7 mouse cellular contexts compared by ENCODE assay signal in genomic region chr14:103720637-103721355, GRCm38 (mm10).
A peak's percentile ranks its signal among the peaks of the same experiment; 100 is the strongest.
DNase-seq lines count a peak whose midpoint lies in the region; ATAC-seq and TF ChIP-seq lines count a peak whose summit lies in the region.

No protein-coding gene starts in this region.

- H3K9ac ChIP-seq in lung, postnatal 0 days (replicated peaks; ENCODE audit: low read depth), result no peak overlapping the region

- WGBS in lung, postnatal 0 days, result 53% methylated on average over 13 of the region's 13 CpGs

- no peaks in the 10 kb centered on the region for H3K9me3 ChIP-seq in E14TG2a.4 (ENCODE audit: low read length)
- H3K9me3 ChIP-seq in lung, postnatal 0 days (ENCODE audit: low read length), result no peaks in the 10 kb centered on the region

- no peaks in the 10 kb centered on the region; the same call in 1 of the 2 replicates for H3K4me1 ChIP-seq in E14TG2a.4 (replicated peaks; ENCODE audit: low read depth, low read length)
- H3K4me1 ChIP-seq in lung, postnatal 0 days (ENCODE audit: insufficient read depth, low read depth, low read length), result no peaks in the 10 kb centered on the region

- no peaks in the 10 kb centered on the region for H3K36me3 ChIP-seq in E14TG2a.4 (ENCODE audit: insufficient read depth, low read length)
- H3K36me3 ChIP-seq in lung, postnatal 0 days (ENCODE audit: insufficient read depth, low read length), result no peaks in the 10 kb centered on the region

- ATAC-seq in lung, postnatal 0 days, result peak; percentile 32; the same call in 1 of the 2 replicates

- H3K4me2 ChIP-seq in lung, postnatal 0 days (replicated peaks; ENCODE audit: low read depth, low read length), result no peak overlapping the region

- intact Hi-C loops in gastrocnemius, postnatal 14 days (cut with DNase I; ENCODE audit: low total_unique reads), result no loop called here

- no peak overlapping the region for H3K4me3 ChIP-seq in E14TG2a.4 (replicated peaks; ENCODE audit: low read length)
- H3K4me3 ChIP-seq in lung, postnatal 0 days (ENCODE audit: low read depth, low read length), result no peak overlapping the region

- H3K27me3 ChIP-seq in E14TG2a.4 (ENCODE audit: insufficient read depth, low read length), result no peaks in the 10 kb centered on the region
- no peaks in the 10 kb centered on the region for H3K27me3 ChIP-seq in lung, postnatal 0 days (replicated peaks; ENCODE audit: insufficient read depth, low read length)

- TF ChIP-seq EP300 in lung, postnatal 0 days (IDR thresholded peaks at IDR 0.05), result no peak

- no peak overlapping the region for H3K27ac ChIP-seq in lung, postnatal 0 days (ENCODE audit: low read length)

- TF ChIP-seq CTCF in E14TG2a.4 (conservative IDR thresholded peaks at IDR 0.05; ENCODE audit: low read length), result peak; percentile 34
- TF ChIP-seq CTCF in lung, postnatal 0 days (IDR thresholded peaks at IDR 0.05), result peak; percentile 70

- peak; percentile 88 for DNase-seq in 416B (ENCODE audit: low read depth)
- DNase-seq in cerebellum, postnatal 14 days, result peak; percentile 68 to 83
- DNase-seq in gastrocnemius, postnatal 14 days, result peak; percentile 44
- DNase-seq in kidney, postnatal 14 days, result peak; percentile 71
- peak; percentile 69 for DNase-seq in lung, postnatal 0 days (ENCODE audit: low spot score)
- peak; percentile 43 for DNase-seq in retina, postnatal 7 days (ENCODE audit: low read depth, low spot score)
